Mouse (Mus musculus): ENCODE data around the gene Eloa. TPM values are rescaled to one million over a fixed set of nuclear protein-coding genes. Genes with fewer than 3 reads are reported as not detected.
"Not testable (repeated sequence)": the region's sequence is repeated elsewhere in the genome, so short reads cannot be mapped to it uniquely, and the experiment has no call there.

The Eloa gene
- polyA plus RNA-seq, 1 experiment from 2014 or later = 32.6 TPM

DNA sequence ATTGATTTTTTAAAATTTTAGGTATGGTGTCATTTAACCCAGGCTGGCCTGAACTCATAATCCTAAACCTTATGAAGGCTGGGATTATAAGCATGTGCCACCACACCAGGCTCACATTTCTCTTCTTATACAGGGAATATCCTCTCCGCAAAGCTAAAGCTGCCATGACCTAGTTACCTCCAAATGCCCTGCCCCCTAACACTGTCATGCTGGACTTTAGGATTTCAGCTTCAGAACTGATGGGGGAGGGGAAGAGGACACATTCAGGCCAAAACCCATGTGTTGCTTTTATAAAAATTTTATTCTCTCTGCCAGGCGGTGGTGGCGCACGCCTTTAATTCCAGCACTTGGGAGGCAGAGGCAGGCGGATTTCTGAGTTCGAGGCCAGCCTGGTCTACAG, 27.6 kb downstream of the Eloa start:
- WGBS = 95% methylated on average over 6 of the region's 6 CpGs

GRCm38 (mm10) chr4:135987714-135988113, 33.8 kb downstream of the Eloa start:
- peak overlapping the region; percentile 91 for H3K9ac ChIP-seq (replicated peaks)
- H3K27ac ChIP-seq (replicated peaks) = peak overlapping the region; percentile 91
- H3K4me1 ChIP-seq = peaks cover 21% of the 10 kb centered on the region
- no peaks in the 10 kb centered on the region for H3K9me3 ChIP-seq
- no peaks in the 10 kb centered on the region for H3K27me3 ChIP-seq
- peak overlapping the region; percentile 93 for H3K4me2 ChIP-seq (replicated peaks)
- peaks cover 9% of the 10 kb centered on the region; the same call in 1 of the 2 replicates for H3K36me3 ChIP-seq
- ATAC-seq (replicated peaks) = peak; percentile 11; the same call in 1 of the 2 replicates
- peak overlapping the region; percentile 85 for H3K4me3 ChIP-seq
- WGBS = 71% methylated on average over 9 of the region's 9 CpGs

More for the DNA sequence above, 27.6 kb downstream of the Eloa start:
- H3K9me3 ChIP-seq = no peaks in the 10 kb centered on the region
- no peak overlapping the region for H3K4me3 ChIP-seq
- no peaks in the 10 kb centered on the region for H3K27me3 ChIP-seq
- H3K4me2 ChIP-seq (replicated peaks) = no peak overlapping the region
- no peak for ATAC-seq (replicated peaks)
- no peak overlapping the region for H3K9ac ChIP-seq (replicated peaks)
- H3K4me1 ChIP-seq = no peaks in the 10 kb centered on the region
- H3K27ac ChIP-seq (replicated peaks) = no peak overlapping the region
- H3K36me3 ChIP-seq = no peaks in the 10 kb centered on the region

GRCm38 (mm10) chr4:135986943-135987710, 34.4 kb downstream of the Eloa start, which contains the start of gene Pithd1:
Gene Pithd1, minus strand, starts transcription at chr4:135987264.
- Histone ChIP-seq H3K4me2 (replicated peaks) (peak within 1 kb of the TSS; percentile 93), H3K9me3 (no peaks in the 10 kb centered on the region), H3K4me1 (peaks cover 21% of the 10 kb centered on the region), H3K4me3 (peak within 1 kb of the TSS; percentile 85), H3K27me3 (no peaks in the 10 kb centered on the region), H3K9ac (replicated peaks) (peak within 1 kb of the TSS; percentile 91), H3K27ac (replicated peaks) (peak within 1 kb of the TSS; percentile 91), H3K36me3 (peaks cover 9% of the 10 kb centered on the region; the same call in 1 of the 2 replicates)
- peak; percentile 93 for ATAC-seq (replicated peaks)
- WGBS = under 1% methylated on average over 79 of the region's 81 CpGs

DNA sequence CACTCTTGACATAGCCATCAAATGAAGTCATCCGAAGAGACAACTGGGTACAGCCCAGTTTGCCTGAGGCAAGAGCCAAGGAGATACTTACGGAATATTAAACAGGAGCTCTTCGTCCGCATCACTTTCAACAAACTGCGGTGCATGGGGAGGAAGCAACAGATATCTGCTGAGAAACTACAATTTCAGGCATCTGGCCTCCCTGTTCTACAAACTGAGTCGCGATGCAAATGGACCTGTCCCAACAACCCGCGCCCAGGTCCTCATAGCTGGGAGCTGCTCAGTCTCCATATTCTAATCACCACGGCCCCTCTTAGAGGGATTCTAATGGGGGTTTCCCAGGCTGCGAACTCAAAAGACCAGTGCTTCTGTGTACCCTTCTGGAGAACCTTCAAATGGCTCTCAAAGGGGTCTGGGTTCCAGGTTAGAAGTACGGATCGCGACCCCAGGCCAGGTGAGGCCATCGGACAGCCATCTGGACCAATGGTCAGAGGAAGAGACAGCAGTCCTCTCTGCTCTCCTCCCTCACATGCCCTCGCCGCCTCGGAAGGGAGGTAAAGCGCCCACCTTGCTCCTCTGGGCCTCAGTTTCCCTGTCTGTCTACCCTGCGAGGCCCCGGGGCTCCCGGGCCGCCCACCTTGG, 35.1 kb downstream of the Eloa start:
- Histone ChIP-seq H3K4me1 (peaks cover 21% of the 10 kb centered on the region), H3K36me3 (peaks cover 9% of the 10 kb centered on the region; the same call in 1 of the 2 replicates), H3K4me2 (replicated peaks) (peak overlapping the region; percentile 93), H3K9ac (replicated peaks) (peak overlapping the region; percentile 91), H3K9me3 (no peaks in the 10 kb centered on the region), H3K4me3 (peak overlapping the region; percentile 85), H3K27me3 (no peaks in the 10 kb centered on the region), H3K27ac (replicated peaks) (peak overlapping the region; percentile 91)
- ATAC-seq (replicated peaks) = no peak
- 5% methylated on average over 23 of the region's 23 CpGs for WGBS

GRCm38 (mm10) chr4:135985769-135986168, 35.8 kb downstream of the Eloa start:
- no peak for ATAC-seq (replicated peaks)
- Histone ChIP-seq H3K4me3 (peak overlapping the region; percentile 85), H3K9ac (replicated peaks) (no peak overlapping the region), H3K36me3 (peaks cover 14% of the 10 kb centered on the region; the same call in 1 of the 2 replicates), H3K4me1 (peaks cover 21% of the 10 kb centered on the region), H3K4me2 (replicated peaks) (peak overlapping the region; percentile 93), H3K9me3 (no peaks in the 10 kb centered on the region), H3K27ac (replicated peaks) (no peak overlapping the region), H3K27me3 (no peaks in the 10 kb centered on the region)
- 92% methylated on average over 7 of the region's 7 CpGs for WGBS

- H3K4me1 ChIP-seq = peaks cover 21% of the 10 kb centered on the region
- H3K27ac ChIP-seq (replicated peaks) = no peak overlapping the region
- ATAC-seq (replicated peaks) = no peak
- no peak overlapping the region for H3K9ac ChIP-seq (replicated peaks)
- peaks cover 14% of the 10 kb centered on the region; the same call in 1 of the 2 replicates for H3K36me3 ChIP-seq
- WGBS = 90% methylated on average over 5 of the region's 5 CpGs
- no peak overlapping the region for H3K4me2 ChIP-seq (replicated peaks)
- H3K27me3 ChIP-seq = no peaks in the 10 kb centered on the region
- H3K4me3 ChIP-seq = no peak overlapping the region
- no peaks in the 10 kb centered on the region for H3K9me3 ChIP-seq
Observed at GRCm38 (mm10) chr4:135985193-135985592, 36.4 kb downstream of the Eloa start.

- 91% methylated on average over 5 of the region's 5 CpGs for WGBS
- H3K4me2 ChIP-seq (replicated peaks) = no peak overlapping the region
- H3K4me3 ChIP-seq = no peak overlapping the region
- H3K27ac ChIP-seq (replicated peaks) = no peak overlapping the region
- peaks cover 14% of the 10 kb centered on the region; the same call in 1 of the 2 replicates for H3K36me3 ChIP-seq
- no peaks in the 10 kb centered on the region for H3K9me3 ChIP-seq
- no peaks in the 10 kb centered on the region for H3K27me3 ChIP-seq
- ATAC-seq (replicated peaks) = no peak
- H3K4me1 ChIP-seq = peaks cover 21% of the 10 kb centered on the region
- H3K9ac ChIP-seq (replicated peaks) = no peak overlapping the region
Observed at GRCm38 (mm10) chr4:135984556-135984955, 37.0 kb downstream of the Eloa start.

DNA sequence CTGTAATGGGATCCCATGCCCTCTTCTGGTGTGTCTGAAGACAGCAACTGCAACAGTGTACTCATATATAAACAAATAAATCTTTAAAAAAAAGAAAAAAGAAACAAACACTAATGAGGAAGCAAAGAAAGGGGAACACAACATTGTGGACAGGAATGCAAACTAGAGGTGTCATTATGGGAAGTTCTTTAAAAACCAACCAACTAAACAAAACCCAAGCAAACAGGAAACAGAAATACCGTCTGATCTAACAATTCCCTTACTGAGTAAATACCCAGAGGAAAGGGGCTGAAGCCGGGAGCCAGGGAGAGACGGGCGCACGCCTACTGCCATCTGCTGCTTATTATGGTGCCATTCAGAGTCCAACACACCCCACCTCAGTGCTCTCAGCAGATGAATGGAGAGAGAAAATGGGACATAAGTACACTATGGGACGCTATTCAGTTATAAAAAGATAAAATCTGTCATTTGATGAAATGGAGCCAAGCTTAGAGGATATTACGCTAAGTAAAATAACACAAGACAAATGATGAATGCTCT, 40.0 kb downstream of the Eloa start:
- WGBS = 53% methylated on average over 7 of the region's 7 CpGs
- Histone ChIP-seq H3K9ac (replicated peaks) (no peak overlapping the region), H3K27me3 (no peaks in the 10 kb centered on the region), H3K36me3 (peaks cover 24% of the 10 kb centered on the region), H3K9me3 (no peaks in the 10 kb centered on the region), H3K4me2 (replicated peaks) (no peak overlapping the region), H3K4me1 (peaks cover 15% of the 10 kb centered on the region), H3K4me3 (no peak overlapping the region), H3K27ac (replicated peaks) (peak overlapping the region; percentile 38)
- ATAC-seq (replicated peaks) = no peak

DNA sequence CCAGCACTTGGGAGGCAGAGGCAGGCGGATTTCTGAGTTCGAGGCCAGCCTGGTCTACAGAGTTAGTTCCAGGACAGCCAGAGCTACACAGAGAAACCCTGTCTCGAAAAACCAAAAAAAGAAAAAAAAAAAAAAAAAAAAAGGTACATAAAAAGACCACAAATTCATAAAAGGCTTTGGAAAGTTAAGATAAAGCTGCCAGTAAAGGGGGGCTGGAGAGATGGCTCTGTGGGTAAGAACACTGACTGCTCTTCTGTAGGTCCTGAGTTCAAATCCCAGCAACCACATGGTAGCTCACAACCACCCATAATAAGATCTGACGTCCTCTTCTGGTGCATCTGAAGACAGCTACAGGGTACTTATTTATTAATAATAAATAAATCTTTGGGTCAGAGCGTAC, 41.3 kb downstream of the Eloa start:
- WGBS = 95% methylated on average over 5 of the region's 5 CpGs
- not testable (repeated sequence) for H3K9me3 ChIP-seq; H3K27me3 ChIP-seq; H3K9ac ChIP-seq (replicated peaks); ATAC-seq (replicated peaks); H3K27ac ChIP-seq (replicated peaks); H3K4me3 ChIP-seq; H3K4me2 ChIP-seq (replicated peaks); H3K4me1 ChIP-seq
- H3K36me3 ChIP-seq = peaks cover 33% of the 10 kb centered on the region

DNA sequence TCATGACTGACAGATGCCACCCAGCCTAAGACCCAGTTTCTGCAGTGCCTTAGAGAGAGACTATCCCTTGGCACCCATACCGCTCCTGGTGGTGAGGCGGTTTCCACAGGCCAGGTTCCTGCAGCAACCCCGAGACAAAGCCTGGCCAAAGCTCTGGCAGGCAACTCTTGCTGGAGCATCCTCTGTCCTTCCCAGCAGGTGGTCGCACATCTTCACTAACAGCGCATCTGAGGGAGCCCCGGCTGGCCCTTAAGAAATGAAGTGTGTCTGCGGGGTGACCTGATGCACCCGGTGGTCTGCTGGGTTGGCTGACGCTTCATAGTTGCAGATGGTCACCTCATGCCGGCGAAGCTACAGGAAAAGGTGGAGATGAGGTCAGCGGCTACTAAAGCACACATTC, 45.4 kb downstream of the Eloa start:
- H3K4me2 ChIP-seq (replicated peaks) = no peak overlapping the region
- H3K9ac ChIP-seq (replicated peaks) = no peak overlapping the region
- no peak overlapping the region for H3K4me3 ChIP-seq
- H3K4me1 ChIP-seq = peaks cover 14% of the 10 kb centered on the region
- no peak overlapping the region for H3K27ac ChIP-seq (replicated peaks)
- no peaks in the 10 kb centered on the region for H3K9me3 ChIP-seq
- peaks cover 34% of the 10 kb centered on the region for H3K36me3 ChIP-seq
- 95% methylated on average over 12 of the region's 12 CpGs for WGBS
- H3K27me3 ChIP-seq = no peaks in the 10 kb centered on the region
- ATAC-seq (replicated peaks) = no peak

DNA sequence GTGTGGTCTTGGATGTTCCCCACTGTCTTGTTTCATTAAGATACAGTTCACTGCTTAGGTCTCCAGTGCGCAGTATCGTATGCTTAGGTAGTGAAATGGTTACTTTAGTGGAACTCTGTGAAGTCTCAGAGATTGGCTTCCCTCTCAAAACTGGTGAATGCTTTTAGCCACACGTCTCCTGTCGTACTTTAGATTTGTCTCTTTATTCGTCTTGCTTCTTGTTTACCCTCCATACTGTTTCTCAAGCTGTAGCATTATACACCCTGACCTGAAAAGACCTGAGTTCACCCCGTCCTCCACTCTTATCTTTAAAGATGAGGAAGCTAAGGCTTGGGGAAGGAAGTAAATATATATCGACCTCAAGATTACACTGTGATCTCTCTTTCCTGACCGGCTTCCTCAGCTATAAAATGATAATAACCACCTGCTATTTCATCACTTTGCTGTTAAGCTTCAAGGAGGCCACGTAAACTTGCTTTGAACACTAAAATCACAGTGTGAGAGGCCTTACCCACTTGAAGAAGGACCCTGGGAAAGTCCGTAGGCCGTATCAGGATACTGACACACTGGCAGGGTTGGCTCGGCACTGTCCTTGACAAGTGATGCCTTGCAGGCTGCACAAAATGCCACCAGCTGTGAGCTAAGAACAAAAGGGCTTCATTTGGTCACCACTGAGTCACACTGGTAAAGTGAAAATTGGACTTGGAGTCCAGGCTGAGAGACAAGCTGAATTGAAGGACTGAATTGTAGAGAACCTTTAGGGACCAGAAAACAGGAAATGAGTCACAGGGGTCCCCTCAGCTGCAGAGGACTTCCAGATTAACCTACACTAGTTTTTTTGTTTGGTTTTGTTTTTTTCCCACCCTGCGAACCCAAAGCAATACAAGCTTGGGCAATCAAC, 48.4 kb downstream of the Eloa start:
- WGBS = 79% methylated on average over 13 of the region's 13 CpGs

More for the DNA sequence above, 48.4 kb downstream of the Eloa start:
- Histone ChIP-seq H3K9me3 (no peaks in the 10 kb centered on the region), H3K27me3 (no peaks in the 10 kb centered on the region), H3K27ac (replicated peaks) (no peak overlapping the region), H3K36me3 (peaks cover 51% of the 10 kb centered on the region), H3K4me2 (replicated peaks) (peak overlapping the region; percentile 85), H3K4me3 (peak overlapping the region; percentile 84), H3K9ac (replicated peaks) (peak overlapping the region; percentile 91), H3K4me1 (peaks cover 20% of the 10 kb centered on the region)
- no peak; the same call in 1 of the 2 replicates for ATAC-seq (replicated peaks)

Measured in forebrain, embryonic 15.5 days (tissue).